Mouse (Mus musculus): ENCODE results near the gene Olfr551. TPM values are rescaled to one million over a fixed set of nuclear protein-coding genes. Genes with fewer than 3 reads are reported as not detected.

The Olfr551 gene
- polyA plus RNA-seq, 1 experiment from 2014 or later = not detected

- H3K4me3 ChIP-seq (ENCODE audit: low read depth, low read length) = no peak within 1 kb of the TSS
- no peak for ATAC-seq (replicated peaks; ENCODE audit: low FRiP score)
- H3K4me1 ChIP-seq (replicated peaks; ENCODE audit: control insufficient read depth, insufficient read depth, low read length) = no peaks in the 10 kb centered on the region
- H3K4me2 ChIP-seq = no peak within 1 kb of the TSS
- H3K9me3 ChIP-seq (ENCODE audit: control insufficient read depth, low read length) = no peaks in the 10 kb centered on the region
- H3K9ac ChIP-seq (ENCODE audit: low read depth, low read length) = no peak within 1 kb of the TSS
- no peak for DNase-seq (ENCODE audit: low spot score)
- no peaks in the 10 kb centered on the region for H3K36me3 ChIP-seq (ENCODE audit: control insufficient read depth, insufficient read depth, low read length)
- 87% methylated on average over 8 of the region's 8 CpGs for WGBS
- no peaks in the 10 kb centered on the region for H3K27me3 ChIP-seq (replicated peaks; ENCODE audit: control insufficient read depth, insufficient read depth, low read length)
- H3K27ac ChIP-seq (ENCODE audit: low read depth, low read length) = no peak within 1 kb of the TSS
These were observed 20.5 kb downstream of the Olfr551 start, which contains the start of gene Olfr550 for GRCm38 (mm10) chr7:102571142-102571541. Gene Olfr550 (plus strand): TSS chr7:102571442.

GRCm38 (mm10) chr7:102566219-102566618, 25.5 kb downstream of the Olfr551 start:
- no peaks in the 10 kb centered on the region for H3K36me3 ChIP-seq (ENCODE audit: control insufficient read depth, insufficient read depth, low read length)
- H3K4me2 ChIP-seq = no peak overlapping the region
- DNase-seq (ENCODE audit: low spot score) (no peak), ATAC-seq (replicated peaks; ENCODE audit: low FRiP score) (no peak)
- H3K9me3 ChIP-seq (ENCODE audit: control insufficient read depth, low read length) = no peaks in the 10 kb centered on the region
- no peaks in the 10 kb centered on the region for H3K27me3 ChIP-seq (replicated peaks; ENCODE audit: control insufficient read depth, insufficient read depth, low read length)
- WGBS = 84% methylated on average over 4 of the region's 4 CpGs
- no peak overlapping the region for H3K27ac ChIP-seq (ENCODE audit: low read depth, low read length)
- H3K4me3 ChIP-seq (ENCODE audit: low read depth, low read length) = no peak overlapping the region
- H3K4me1 ChIP-seq (replicated peaks; ENCODE audit: control insufficient read depth, insufficient read depth, low read length) = peaks cover 7% of the 10 kb centered on the region
- H3K9ac ChIP-seq (ENCODE audit: low read depth, low read length) = no peak overlapping the region

- no peaks in the 10 kb centered on the region for H3K36me3 ChIP-seq (ENCODE audit: control insufficient read depth, insufficient read depth, low read length)
- peak within 1 kb of the TSS; percentile 75 for H3K9ac ChIP-seq (ENCODE audit: low read depth, low read length)
- H3K27me3 ChIP-seq (replicated peaks; ENCODE audit: control insufficient read depth, insufficient read depth, low read length) = no peaks in the 10 kb centered on the region
- no peak within 1 kb of the TSS for H3K27ac ChIP-seq (ENCODE audit: low read depth, low read length)
- H3K4me3 ChIP-seq (ENCODE audit: low read depth, low read length) = peak within 1 kb of the TSS; percentile 74
- DNase-seq (ENCODE audit: low spot score) (peak; percentile 76), ATAC-seq (replicated peaks; ENCODE audit: low FRiP score) (peak; percentile 100)
- no peaks in the 10 kb centered on the region for H3K9me3 ChIP-seq (ENCODE audit: control insufficient read depth, low read length)
- peaks cover 7% of the 10 kb centered on the region for H3K4me1 ChIP-seq (replicated peaks; ENCODE audit: control insufficient read depth, insufficient read depth, low read length)
- 18% methylated on average over 10 of the region's 10 CpGs for WGBS
- peak within 1 kb of the TSS; percentile 80 for H3K4me2 ChIP-seq
These were observed 26.4 kb downstream of the Olfr551 start, which contains the start of gene Trim21 for GRCm38 (mm10) chr7:102564999-102565997. Gene Trim21 (minus strand): TSS chr7:102565486.

GRCm38 (mm10) chr7:102553279-102553678, 38.4 kb downstream of the Olfr551 start:
- no peak for ATAC-seq (replicated peaks; ENCODE audit: low FRiP score)
- Histone ChIP-seq H3K9me3 (ENCODE audit: control insufficient read depth, low read length) (no peaks in the 10 kb centered on the region), H3K4me1 (replicated peaks; ENCODE audit: control insufficient read depth, insufficient read depth, low read length) (no peaks in the 10 kb centered on the region), H3K9ac (ENCODE audit: low read depth, low read length) (no peak overlapping the region), H3K36me3 (ENCODE audit: control insufficient read depth, insufficient read depth, low read length) (no peaks in the 10 kb centered on the region), H3K27me3 (replicated peaks; ENCODE audit: control insufficient read depth, insufficient read depth, low read length) (no peaks in the 10 kb centered on the region), H3K4me3 (ENCODE audit: low read depth, low read length) (no peak overlapping the region), H3K27ac (ENCODE audit: low read depth, low read length) (no peak overlapping the region), H3K4me2 (no peak overlapping the region)
- 76% methylated on average over 3 of the region's 3 CpGs for WGBS
- no peak for DNase-seq (ENCODE audit: low spot score)

- H3K9ac ChIP-seq (ENCODE audit: low read depth, low read length) = no peak within 1 kb of the TSS
- H3K9me3 ChIP-seq (ENCODE audit: control insufficient read depth, low read length) = no peaks in the 10 kb centered on the region
- no peaks in the 10 kb centered on the region for H3K4me1 ChIP-seq (replicated peaks; ENCODE audit: control insufficient read depth, insufficient read depth, low read length)
- H3K36me3 ChIP-seq (ENCODE audit: control insufficient read depth, insufficient read depth, low read length) = no peaks in the 10 kb centered on the region
- H3K4me3 ChIP-seq (ENCODE audit: low read depth, low read length) = no peak within 1 kb of the TSS
- H3K27ac ChIP-seq (ENCODE audit: low read depth, low read length) = no peak within 1 kb of the TSS
- WGBS = 83% methylated on average over 3 of the region's 3 CpGs
- ATAC-seq (replicated peaks; ENCODE audit: low FRiP score) (no peak), DNase-seq (ENCODE audit: low spot score) (no peak)
- H3K4me2 ChIP-seq = no peak within 1 kb of the TSS
- no peaks in the 10 kb centered on the region for H3K27me3 ChIP-seq (replicated peaks; ENCODE audit: control insufficient read depth, insufficient read depth, low read length)
These were observed 42.1 kb downstream of the Olfr551 start, which contains the start of gene Olfr549 for GRCm38 (mm10) chr7:102549570-102549969. Gene Olfr549 (plus strand): TSS chr7:102549870.

GRCm38 (mm10) chr7:102541251-102541650, 50.4 kb downstream of the Olfr551 start:
- ATAC-seq (replicated peaks; ENCODE audit: low FRiP score) (no peak), DNase-seq (ENCODE audit: low spot score) (no peak)
- no peak overlapping the region for H3K4me3 ChIP-seq (ENCODE audit: low read depth, low read length)
- no peaks in the 10 kb centered on the region for H3K27me3 ChIP-seq (replicated peaks; ENCODE audit: control insufficient read depth, insufficient read depth, low read length)
- H3K9me3 ChIP-seq (ENCODE audit: control insufficient read depth, low read length) = no peaks in the 10 kb centered on the region
- no peaks in the 10 kb centered on the region for H3K36me3 ChIP-seq (ENCODE audit: control insufficient read depth, insufficient read depth, low read length)
- H3K27ac ChIP-seq (ENCODE audit: low read depth, low read length) = no peak overlapping the region
- no peak overlapping the region for H3K9ac ChIP-seq (ENCODE audit: low read depth, low read length)
- 47% methylated on average over 3 of the region's 3 CpGs for WGBS
- H3K4me2 ChIP-seq = no peak overlapping the region
- no peaks in the 10 kb centered on the region for H3K4me1 ChIP-seq (replicated peaks; ENCODE audit: control insufficient read depth, insufficient read depth, low read length)

- Histone ChIP-seq H3K27ac (ENCODE audit: low read depth, low read length) (no peak within 1 kb of the TSS), H3K4me1 (replicated peaks; ENCODE audit: control insufficient read depth, insufficient read depth, low read length) (no peaks in the 10 kb centered on the region), H3K4me3 (ENCODE audit: low read depth, low read length) (no peak within 1 kb of the TSS), H3K9ac (ENCODE audit: low read depth, low read length) (no peak within 1 kb of the TSS), H3K36me3 (ENCODE audit: control insufficient read depth, insufficient read depth, low read length) (no peaks in the 10 kb centered on the region), H3K9me3 (ENCODE audit: control insufficient read depth, low read length) (no peaks in the 10 kb centered on the region), H3K4me2 (no peak within 1 kb of the TSS), H3K27me3 (replicated peaks; ENCODE audit: control insufficient read depth, insufficient read depth, low read length) (no peaks in the 10 kb centered on the region)
- ATAC-seq (replicated peaks; ENCODE audit: low FRiP score) (no peak), DNase-seq (ENCODE audit: low spot score) (no peak)
- 72% methylated on average over 2 of the region's 2 CpGs for WGBS
These were observed 51.1 kb downstream of the Olfr551 start, which contains the start of gene Olfr548-ps1 for GRCm38 (mm10) chr7:102540596-102540995. Gene Olfr548-ps1 (plus strand): TSS chr7:102540896.

GRCm38 (mm10) chr7:102534449-102534848, 57.2 kb downstream of the Olfr551 start, which contains the start of gene Olfr547:
Gene Olfr547 (plus strand): TSS chr7:102534749.
- no peaks in the 10 kb centered on the region for H3K4me1 ChIP-seq (replicated peaks; ENCODE audit: control insufficient read depth, insufficient read depth, low read length)
- ATAC-seq (replicated peaks; ENCODE audit: low FRiP score) (no peak), DNase-seq (ENCODE audit: low spot score) (no peak)
- no peaks in the 10 kb centered on the region for H3K9me3 ChIP-seq (ENCODE audit: control insufficient read depth, low read length)
- H3K4me2 ChIP-seq = no peak within 1 kb of the TSS
- H3K27ac ChIP-seq (ENCODE audit: low read depth, low read length) = no peak within 1 kb of the TSS
- no peak within 1 kb of the TSS for H3K4me3 ChIP-seq (ENCODE audit: low read depth, low read length)
- no peaks in the 10 kb centered on the region for H3K27me3 ChIP-seq (replicated peaks; ENCODE audit: control insufficient read depth, insufficient read depth, low read length)
- H3K36me3 ChIP-seq (ENCODE audit: control insufficient read depth, insufficient read depth, low read length) = no peaks in the 10 kb centered on the region
- 62% methylated on average over 1 of the region's 1 CpGs for WGBS
- H3K9ac ChIP-seq (ENCODE audit: low read depth, low read length) = no peak within 1 kb of the TSS
